Mouse (Mus musculus) forebrain, embryonic 14.5 days (tissue): ENCODE measurements around the gene Hpf1. TPM values are rescaled to one million over a fixed set of nuclear protein-coding genes. Genes with fewer than 3 reads are reported as not detected.

Source experiments
- ATAC-seq: fragments of 200-750 bp; cut with Nextera tagmentation; 2 replicates; pipeline ENCODE4 v1.8.0; 2017; ENCODE audit warnings: mild to moderate bottlenecking, moderate library complexity
- DNase-seq: peaks from one replicate; pipeline ENCODE4 v3.0.0-alpha.2; 2015; ENCODE audit warnings: low spot score
- H3K27ac ChIP-seq: fragments of 300-500 bp; sonication (generic); 2 replicates; pipeline ENCODE4 v1.5.1; 2014; ENCODE audit warnings: low read depth, mild to moderate bottlenecking, control low read depth, low read length, moderate library complexity
- H3K27me3 ChIP-seq: fragments of 300-500 bp; sonication (generic); replicated peaks from 2 replicates; pipeline ENCODE4 v1.6.1; 2014; ENCODE audit warnings: low read length, control low read depth, mixed read lengths; ENCODE audit not compliant: control insufficient read depth, insufficient read depth
- H3K36me3 ChIP-seq: fragments of 300-500 bp; sonication (generic); 2 replicates; pipeline ENCODE4 v1.6.1; 2014; ENCODE audit warnings: low read length, control low read depth; ENCODE audit not compliant: control insufficient read depth, insufficient read depth
- H3K4me1 ChIP-seq: fragments of 300-500 bp; sonication (generic); 2 replicates; pipeline ENCODE4 v1.6.1; 2014; ENCODE audit warnings: antibody characterized with exemption, low read length, control low read depth; ENCODE audit not compliant: control insufficient read depth, insufficient read depth
- H3K4me2 ChIP-seq: fragments of 300-500 bp; sonication (generic); 2 replicates; pipeline ENCODE4 v1.6.1; 2014; ENCODE audit warnings: mild to moderate bottlenecking, control low read depth, low read length
- H3K4me3 ChIP-seq: fragments of 300-500 bp; sonication (generic); 2 replicates; pipeline ENCODE4 v1.5.1; 2014; ENCODE audit warnings: low read depth, low read length, control low read depth
- H3K9ac ChIP-seq: fragments of 300-500 bp; sonication (generic); 2 replicates; pipeline ENCODE4 v1.6.1; 2014; ENCODE audit warnings: mild to moderate bottlenecking, low read length, control low read depth, moderate library complexity
- H3K9me3 ChIP-seq: fragments of 300-500 bp; sonication (generic); replicated peaks from 2 replicates; pipeline ENCODE4 v1.6.1; 2016; ENCODE audit warnings: low read length, control low read depth, mixed read lengths; ENCODE audit not compliant: control insufficient read depth
- WGBS: fragments of 180-500 bp; shearing (Covaris S2); extraction: QIAGEN DNeasy Blood & Tissue Kit; methylation state at CpG from one replicate; pipeline ENCODE4 v1.1.7; 2014; 5-methylcytosine and 5-hydroxymethylcytosine counted together
- polyA plus RNA-seq: library from polyadenylated mRNA; unstranded; fragments of >200 nt; fragmentation: Nextera tagmentation; extraction: Ambion mirVana; gene quantifications from 2 replicates; pipeline ENCODE4 v1.2.1, GENCODE M21; 2014

The Hpf1 gene
- polyA plus RNA-seq, 1 experiment from 2014 or later, result 102 TPM

DNA sequence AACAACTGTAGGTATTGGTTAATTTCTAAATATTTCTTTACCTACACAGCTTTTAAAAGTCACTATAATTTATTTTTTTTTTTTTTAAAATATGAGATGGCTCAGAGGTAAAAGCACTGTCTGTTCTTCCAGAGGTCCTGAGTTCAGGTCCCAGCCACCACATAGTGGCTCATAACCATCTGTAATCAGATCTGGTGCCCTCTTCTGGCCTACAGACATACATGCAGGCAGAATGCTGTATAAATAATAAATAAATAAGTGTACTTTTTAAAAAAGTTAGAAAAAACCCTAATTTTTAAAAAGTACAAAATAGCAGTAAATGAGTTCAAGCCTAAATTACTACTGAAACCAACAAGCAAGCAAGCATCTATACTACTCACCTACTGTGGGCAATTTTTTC lies 43.4 kb downstream of the Hpf1 start:
- H3K4me2 ChIP-seq, result no peak overlapping the region
- H3K4me3 ChIP-seq, result no peak overlapping the region
- H3K27me3 ChIP-seq, result no peaks in the 10 kb centered on the region
- H3K9ac ChIP-seq, result no peak overlapping the region
- no peak overlapping the region for H3K27ac ChIP-seq
- ATAC-seq (no peak), DNase-seq (no peak)
- no peaks in the 10 kb centered on the region for H3K9me3 ChIP-seq
- peaks cover 14% of the 10 kb centered on the region for H3K36me3 ChIP-seq
- H3K4me1 ChIP-seq, result no peaks in the 10 kb centered on the region

DNA sequence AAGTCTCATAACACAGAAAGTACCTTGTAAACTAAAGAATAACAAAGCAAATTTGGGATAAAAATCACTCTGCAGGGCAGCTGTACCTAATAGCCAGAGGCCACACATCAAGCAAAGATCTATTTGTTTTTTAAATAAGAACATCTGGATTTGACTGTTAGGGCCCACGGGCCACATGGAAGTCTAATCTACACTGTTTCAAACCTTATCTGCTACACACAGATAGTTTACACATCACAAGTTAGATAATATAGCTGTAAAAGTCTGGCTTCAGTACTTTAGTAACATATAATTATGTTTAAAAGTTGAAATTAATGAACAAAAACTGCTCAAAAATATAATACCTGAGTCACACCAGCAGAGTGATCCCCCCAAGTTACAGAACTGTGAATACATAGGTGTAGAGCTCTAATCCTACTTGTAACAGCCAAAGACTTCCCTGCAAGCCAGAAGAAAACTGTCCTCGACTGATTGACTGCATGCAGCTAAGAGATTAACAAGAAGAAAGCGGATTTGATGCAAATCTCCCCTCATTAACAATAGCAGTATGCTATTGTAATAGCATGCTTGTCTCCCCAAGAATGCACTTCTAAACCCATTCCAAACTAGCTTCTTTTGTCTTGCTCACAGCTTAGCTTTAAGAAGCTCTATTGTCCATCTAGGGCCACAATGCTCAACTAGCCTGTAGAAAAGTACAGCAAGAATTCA lies 48.7 kb downstream of the Hpf1 start:
- Histone ChIP-seq H3K4me3 (no peak overlapping the region), H3K27me3 (no peaks in the 10 kb centered on the region), H3K4me2 (no peak overlapping the region), H3K9ac (no peak overlapping the region), H3K9me3 (no peaks in the 10 kb centered on the region), H3K4me1 (0 out of 2 replicates have a peak, but pooled peaks cover 4% of the 10 kb centered on the region), H3K27ac (no peak overlapping the region), H3K36me3 (peaks cover 11% of the 10 kb centered on the region; the same call in 1 of the 2 replicates)
- no peak for DNase-seq
- no peak for ATAC-seq
- WGBS, result 13% methylated on average over 3 of the region's 3 CpGs

DNA sequence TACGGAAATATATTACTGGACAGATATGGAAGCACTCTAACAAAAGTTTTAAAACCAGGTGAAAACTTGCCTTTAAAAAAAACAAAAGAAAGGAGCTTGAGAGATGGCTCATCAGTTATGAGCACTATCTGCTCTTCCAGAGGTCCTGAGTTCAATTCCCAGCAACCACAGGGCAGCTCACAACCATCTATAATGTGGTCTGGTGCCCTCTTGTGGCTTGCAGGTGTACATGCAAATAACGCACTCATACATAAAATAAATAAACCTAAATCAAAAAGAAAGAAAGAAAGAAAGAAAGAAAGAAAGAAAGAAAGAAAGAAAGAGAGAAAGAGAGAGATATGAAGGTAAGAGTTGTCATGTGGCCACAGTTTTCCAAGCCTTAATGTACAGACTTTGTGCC lies 52.6 kb downstream of the Hpf1 start:
- no peaks in the 10 kb centered on the region for H3K27me3 ChIP-seq
- no peak for ATAC-seq
- H3K4me2 ChIP-seq, result no peak overlapping the region
- H3K9me3 ChIP-seq, result no peaks in the 10 kb centered on the region
- H3K36me3 ChIP-seq, result no peaks in the 10 kb centered on the region
- 97% methylated on average over 2 of the region's 2 CpGs for WGBS
- H3K9ac ChIP-seq, result no peak overlapping the region
- no peak overlapping the region for H3K4me3 ChIP-seq
- 0 out of 2 replicates have a peak, but pooled peaks cover 4% of the 10 kb centered on the region for H3K4me1 ChIP-seq
- no peak overlapping the region for H3K27ac ChIP-seq
- DNase-seq, result no peak

DNA sequence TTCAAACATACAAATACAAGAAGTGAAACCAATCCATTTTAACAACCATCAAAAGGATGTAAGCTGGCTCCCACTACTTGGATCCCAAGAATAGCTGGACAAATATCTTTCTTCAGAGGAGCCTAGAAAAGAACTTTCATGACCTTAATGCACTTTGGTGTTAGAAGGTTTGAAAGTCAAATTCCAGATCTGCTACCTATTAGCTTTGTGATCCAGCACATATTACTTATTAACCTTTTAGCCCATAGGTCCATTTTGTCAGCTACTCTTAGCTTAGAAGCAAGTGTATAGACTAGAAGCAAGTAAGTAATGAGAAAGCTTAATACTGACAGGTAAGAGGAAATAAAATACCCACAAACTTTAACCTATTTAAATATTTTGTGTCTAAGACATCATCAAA lies 57.3 kb downstream of the Hpf1 start:
- Histone ChIP-seq H3K9me3 (no peaks in the 10 kb centered on the region), H3K36me3 (no peaks in the 10 kb centered on the region), H3K4me3 (no peak overlapping the region), H3K4me1 (peaks cover 9% of the 10 kb centered on the region), H3K4me2 (no peak overlapping the region), H3K27me3 (no peaks in the 10 kb centered on the region), H3K27ac (no peak overlapping the region), H3K9ac (no peak overlapping the region)
- ATAC-seq (no peak), DNase-seq (no peak)

DNA sequence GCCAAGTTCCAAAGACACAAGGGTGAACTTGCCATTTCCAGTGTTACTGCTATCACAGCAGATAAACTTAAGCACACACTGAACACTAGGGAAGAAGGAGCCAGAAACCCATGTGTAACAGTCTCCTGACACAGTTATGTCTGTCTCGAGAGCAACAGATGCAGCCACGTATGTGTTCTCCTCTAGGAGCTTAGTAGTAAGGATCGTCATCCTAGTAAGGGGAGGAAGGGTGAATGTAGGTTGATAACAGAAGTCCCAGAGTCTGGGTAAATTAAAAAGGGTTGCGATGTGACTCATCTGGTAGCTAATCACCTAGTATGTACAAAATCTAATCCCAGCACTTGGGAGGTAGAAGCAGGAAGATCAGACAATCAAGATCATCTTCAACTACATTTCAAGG lies 59.6 kb downstream of the Hpf1 start:
- H3K27me3 ChIP-seq, result no peaks in the 10 kb centered on the region
- ATAC-seq (no peak), DNase-seq (no peak)
- no peaks in the 10 kb centered on the region for H3K9me3 ChIP-seq
- no peak overlapping the region for H3K27ac ChIP-seq
- no peak overlapping the region for H3K4me3 ChIP-seq
- H3K36me3 ChIP-seq, result no peaks in the 10 kb centered on the region
- H3K4me2 ChIP-seq, result no peak overlapping the region
- WGBS, result 59% methylated on average over 4 of the region's 4 CpGs
- no peak overlapping the region for H3K9ac ChIP-seq
- peaks cover 14% of the 10 kb centered on the region for H3K4me1 ChIP-seq

DNA sequence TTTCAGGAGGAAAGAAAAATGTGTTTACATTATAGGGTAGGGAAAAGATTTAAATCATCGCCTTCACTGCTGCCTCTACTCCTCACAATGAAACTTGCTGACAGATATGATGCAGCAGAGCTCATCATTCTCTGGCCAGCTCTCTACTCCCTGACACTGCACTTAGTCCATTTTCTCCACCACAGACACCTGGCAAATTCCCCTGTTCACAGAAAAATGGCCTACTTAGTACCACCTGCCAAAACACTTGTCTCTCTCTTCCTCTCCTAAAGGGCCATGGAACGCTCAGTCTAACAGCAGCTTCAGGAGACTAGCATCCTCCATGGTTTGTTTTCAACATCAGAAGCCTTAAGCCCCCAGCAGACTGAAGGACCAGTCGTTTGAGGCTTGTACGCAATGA lies 61.1 kb downstream of the Hpf1 start:
- Histone ChIP-seq H3K27ac (no peak overlapping the region), H3K9ac (no peak overlapping the region), H3K27me3 (no peaks in the 10 kb centered on the region), H3K36me3 (no peaks in the 10 kb centered on the region), H3K4me1 (peaks cover 14% of the 10 kb centered on the region), H3K9me3 (no peaks in the 10 kb centered on the region), H3K4me3 (no peak overlapping the region), H3K4me2 (no peak overlapping the region)
- no peak for DNase-seq
- ATAC-seq, result no peak
- 48% methylated on average over 4 of the region's 4 CpGs for WGBS

DNA sequence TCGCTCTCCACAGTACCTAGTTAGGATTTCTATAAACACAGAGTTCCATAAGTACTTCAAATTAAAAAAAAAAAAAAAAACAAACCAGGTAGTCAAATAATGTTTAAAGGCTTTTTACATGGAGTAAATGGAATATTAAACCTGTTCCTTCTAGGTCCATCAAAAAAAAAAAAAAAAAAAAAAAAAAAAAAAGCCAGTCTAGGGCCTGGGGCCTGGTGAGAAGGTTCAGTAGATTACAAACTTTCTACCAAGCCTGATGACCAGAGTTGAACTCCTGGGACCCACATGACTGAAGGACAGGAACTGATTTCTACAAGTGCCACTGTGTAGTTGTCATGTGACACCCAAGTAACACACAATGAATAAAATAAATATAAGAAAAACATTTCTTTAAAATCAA lies 61.5 kb downstream of the Hpf1 start:
- H3K9me3 ChIP-seq, result no peaks in the 10 kb centered on the region
- WGBS, result 100% methylated on average over 1 of the region's 1 CpGs

DNA sequence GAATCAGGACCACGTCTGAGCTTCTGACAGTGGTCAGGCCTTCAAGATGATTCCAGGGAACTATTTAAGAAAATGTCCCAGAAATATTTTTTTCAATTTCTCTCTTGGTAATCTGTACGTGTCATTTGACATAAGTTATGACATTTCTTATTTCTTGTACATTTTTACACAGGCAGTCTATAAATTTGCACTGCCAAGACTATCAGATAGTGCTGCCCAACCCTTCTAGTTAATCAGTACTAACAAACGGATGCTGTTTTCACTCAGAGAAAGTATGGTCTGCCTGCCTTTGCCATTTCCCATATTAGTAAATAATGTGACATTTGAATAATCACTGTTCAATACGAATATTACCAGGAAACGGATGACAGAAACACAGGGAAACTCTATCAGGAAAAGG lies 62.6 kb downstream of the Hpf1 start:
- 32% methylated on average over 5 of the region's 5 CpGs for WGBS
- no peak for DNase-seq
- Histone ChIP-seq H3K4me3 (0 out of 2 replicates have a peak overlapping the region, but pooled peaks have one; percentile 1), H3K36me3 (no peaks in the 10 kb centered on the region), H3K27me3 (no peaks in the 10 kb centered on the region), H3K4me1 (peaks cover 14% of the 10 kb centered on the region), H3K27ac (no peak overlapping the region), H3K4me2 (peak overlapping the region; percentile 41), H3K9me3 (no peaks in the 10 kb centered on the region), H3K9ac (no peak overlapping the region)
- ATAC-seq, result no peak

More for the DNA sequence above, 61.5 kb downstream of the Hpf1 start:
- Histone ChIP-seq H3K4me1 (peaks cover 14% of the 10 kb centered on the region), H3K9ac (no peak overlapping the region), H3K27me3 (no peaks in the 10 kb centered on the region), H3K4me2 (no peak overlapping the region), H3K4me3 (no peak overlapping the region), H3K27ac (no peak overlapping the region), H3K36me3 (no peaks in the 10 kb centered on the region)
- ATAC-seq (no peak), DNase-seq (no peak)

DNA sequence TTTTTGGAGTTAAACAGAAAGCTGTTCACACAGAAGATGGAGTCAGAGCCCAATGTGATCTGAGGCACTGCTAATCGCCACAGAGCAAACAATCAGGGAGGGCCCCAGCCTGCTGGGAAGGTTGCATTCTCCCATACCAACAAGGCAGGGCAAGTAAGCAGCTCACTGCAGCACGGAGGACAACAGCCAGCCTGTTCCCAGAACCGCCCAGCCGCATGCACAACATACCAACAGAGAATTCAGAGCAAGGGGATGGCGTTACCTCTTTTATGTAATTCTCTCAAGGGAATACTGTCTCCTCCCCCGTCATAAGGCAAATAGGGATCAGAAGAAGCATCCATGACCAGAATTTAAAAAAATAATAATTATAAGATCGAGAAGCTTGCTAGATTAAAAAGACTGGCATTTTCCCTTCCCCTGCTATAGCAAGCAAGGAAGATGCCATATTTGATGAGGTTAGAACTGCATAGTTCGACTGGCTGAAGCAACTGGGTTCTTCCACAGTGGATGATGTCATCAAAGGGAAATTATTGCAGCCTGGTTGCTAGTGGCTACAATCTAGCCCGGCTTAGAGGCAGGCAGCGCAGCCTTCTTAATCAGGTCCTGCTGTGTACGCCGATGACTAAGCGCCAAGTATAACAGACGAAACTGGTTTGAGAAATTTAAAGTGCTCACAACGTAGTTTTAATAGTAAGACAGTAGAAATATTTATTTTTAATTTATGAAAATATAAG lies 64.2 kb downstream of the Hpf1 start:
- WGBS, result under 1% methylated on average over 15 of the region's 15 CpGs
- peak overlapping the region; percentile 63 for H3K9ac ChIP-seq
- DNase-seq, result peak; percentile 97
- H3K27me3 ChIP-seq, result no peaks in the 10 kb centered on the region
- no peaks in the 10 kb centered on the region for H3K9me3 ChIP-seq
- H3K4me1 ChIP-seq, result peaks cover 14% of the 10 kb centered on the region
- H3K36me3 ChIP-seq, result no peaks in the 10 kb centered on the region
- peak overlapping the region; percentile 43 for H3K4me3 ChIP-seq
- peak overlapping the region; percentile 54 for H3K4me2 ChIP-seq
- peak overlapping the region; percentile 92 for H3K27ac ChIP-seq
- peak; percentile 98 for ATAC-seq
